In the genomic region with DNA sequence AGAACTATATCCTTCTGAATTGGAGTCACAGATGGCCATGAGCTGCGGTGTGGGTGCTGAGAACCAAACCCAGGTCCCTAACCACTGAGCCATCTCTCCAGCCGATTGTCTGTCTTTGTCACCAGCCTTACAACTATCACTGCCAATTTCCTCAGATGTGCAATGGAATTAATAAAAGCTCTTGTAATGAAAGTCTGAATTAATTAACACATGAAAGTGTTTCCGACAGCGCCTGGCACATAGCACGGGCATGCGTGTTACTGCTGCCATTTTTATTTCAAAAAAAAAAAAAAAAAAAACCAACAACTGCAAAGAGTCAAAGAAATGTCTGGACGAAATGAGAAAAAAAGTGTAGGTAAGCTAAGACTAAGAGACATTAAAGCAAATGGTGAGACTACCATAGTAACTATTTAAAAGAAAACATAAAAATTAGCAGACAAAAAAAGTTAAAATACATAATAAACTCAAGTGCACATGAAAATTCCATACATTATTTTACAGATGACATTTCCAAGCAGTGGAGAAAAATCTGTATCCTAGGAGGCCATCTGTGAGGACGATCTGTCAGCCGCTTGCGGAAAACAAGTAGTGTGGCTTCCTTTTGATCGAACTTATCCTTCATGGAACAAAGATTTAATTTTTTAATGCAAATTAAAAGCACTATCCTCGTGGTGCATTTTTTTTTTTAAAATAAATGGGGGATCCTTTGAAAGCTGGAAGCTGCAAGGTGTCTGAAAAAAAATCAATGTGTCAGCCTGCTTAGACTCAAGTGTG, we compare ENCODE assay signal across 31 mouse cellular contexts. TPM values are rescaled to one million over a fixed set of nuclear protein-coding genes. Genes with fewer than 3 reads are reported as not detected.
"Had no signal": no experiment of that assay in that cellular context is flagged by ENCODE, and none has a peak within 500 bp of the region (broad histone marks: within the 10 kb centered on the region; RNA-seq: fewer than 3 reads in every experiment).

No protein-coding gene starts in this region.

- H3K4me2 ChIP-seq: kidney, embryonic 15.5 days; limb, embryonic 13.5 days; liver, embryonic 12.5 days; liver, embryonic 15.5 days; lung, embryonic 15.5 days; midbrain, embryonic 13.5 days; neural tube, embryonic 13.5 days; stomach, embryonic 15.5 days had no signal

- H3K36me3 ChIP-seq: kidney, embryonic 15.5 days; limb, embryonic 10.5 days; limb, embryonic 13.5 days; liver, embryonic 12.5 days; liver, embryonic 15.5 days; lung, embryonic 15.5 days; midbrain, embryonic 10.5 days; midbrain, embryonic 13.5 days; neural tube, embryonic 13.5 days; stomach, embryonic 15.5 days had no signal

- DNase-seq: kidney, postnatal 10 days; kidney, postnatal 36 days; layer of hippocampus, adult 9-11 months; liver; lung, adult 18-20 months; lung, postnatal 10 days; lung, postnatal 36 days; retina, postnatal 1 day; right cerebral cortex, postnatal 25 days; spleen, adult 18-20 months; thymus, postnatal 25 days had no signal

- H3K27ac ChIP-seq: kidney, embryonic 15.5 days; limb, embryonic 10.5 days; limb, embryonic 13.5 days; liver, embryonic 12.5 days; liver, embryonic 15.5 days; lung, embryonic 15.5 days; midbrain, embryonic 10.5 days; midbrain, embryonic 13.5 days; neural tube, embryonic 13.5 days; stomach, embryonic 15.5 days had no signal

- ATAC-seq: liver, embryonic 12.5 days; midbrain, embryonic 13.5 days; midbrain, embryonic 16.5 days had no signal

- H3K9ac ChIP-seq: kidney, embryonic 15.5 days; limb, embryonic 13.5 days; liver, embryonic 12.5 days; liver, embryonic 15.5 days; lung, embryonic 15.5 days; midbrain, embryonic 13.5 days; neural tube, embryonic 13.5 days; stomach, embryonic 15.5 days had no signal

- H3K4me3 ChIP-seq: kidney, embryonic 15.5 days; limb, embryonic 10.5 days; limb, embryonic 13.5 days; liver, embryonic 12.5 days; liver, embryonic 15.5 days; lung, embryonic 15.5 days; megakaryocyte, embryonic 14.5 days; midbrain, embryonic 10.5 days; midbrain, embryonic 13.5 days; myocyte; neural tube, embryonic 13.5 days; stomach, embryonic 15.5 days had no signal

- H3K9me3 ChIP-seq: kidney, embryonic 15.5 days; limb, embryonic 10.5 days; limb, embryonic 13.5 days; liver, embryonic 12.5 days; liver, embryonic 15.5 days; lung, embryonic 15.5 days; megakaryocyte, embryonic 14.5 days; midbrain, embryonic 10.5 days; midbrain, embryonic 13.5 days; neural tube, embryonic 13.5 days; stomach, embryonic 15.5 days had no signal

- H3K27me3 ChIP-seq: kidney, embryonic 15.5 days; limb, embryonic 13.5 days; liver, embryonic 12.5 days; lung, embryonic 15.5 days; neural tube, embryonic 13.5 days; stomach, embryonic 15.5 days had no signal

- H3K4me1 ChIP-seq: kidney, embryonic 15.5 days; limb, embryonic 10.5 days; limb, embryonic 13.5 days; liver, embryonic 12.5 days; lung, embryonic 15.5 days; neural tube, embryonic 13.5 days; stomach, embryonic 15.5 days had no signal

RNA-seq across cellular contexts. Expression of gene Prn, which starts 12.2 kb away (rescaled TPM):
- total RNA-seq: layer of hippocampus, adult 18-20 months; layer of hippocampus, postnatal 25 days; left cerebral cortex, adult 18-20 months; monocyte, adult 5-6 weeks; neutrophil, adult 5-6 weeks had no signal
- polyA plus RNA-seq: kidney, embryonic 15.5 days; limb, embryonic 10.5 days; limb, embryonic 13.5 days; liver, embryonic 12.5 days; liver, embryonic 15.5 days; lung, embryonic 15.5 days; midbrain, embryonic 10.5 days; midbrain, embryonic 13.5 days; midbrain, embryonic 16.5 days; neural tube, embryonic 13.5 days; stomach, embryonic 15.5 days; thymus, postnatal 0 days had no signal

RNA-seq across cellular contexts. Expression of gene Erv3, which starts 38.0 kb away (rescaled TPM):
- total RNA-seq: monocyte, adult 5-6 weeks; neutrophil, adult 5-6 weeks had no signal
- polyA plus RNA-seq: kidney, embryonic 15.5 days; limb, embryonic 10.5 days; limb, embryonic 13.5 days; liver, embryonic 12.5 days; liver, embryonic 15.5 days; lung, embryonic 15.5 days; midbrain, embryonic 10.5 days; midbrain, embryonic 13.5 days; midbrain, embryonic 16.5 days; stomach, embryonic 15.5 days had no signal

RNA-seq across cellular contexts. Expression of gene Prnd, which starts 53.1 kb away (rescaled TPM):
- total RNA-seq: layer of hippocampus, adult 18-20 months; left cerebral cortex, adult 18-20 months; left cerebral cortex, postnatal 25 days; monocyte, adult 5-6 weeks had no signal
- polyA plus RNA-seq: myocyte had no signal
